Mouse (Mus musculus) cortical plate, adult 2 months (tissue): ENCODE results near the gene Clip2.

Source experiments
- CTCF ChIP-seq: fragments of 200-500 bp; IDR thresholded peaks from 2 replicates; pipeline ENCODE4 v1.5.1; 2011; ENCODE audit warnings: mild to moderate bottlenecking, control low read depth, low read length; ENCODE audit not compliant: insufficient read depth; ENCODE audit errors: extremely low read depth
- POLR2A ChIP-seq: fragments of 200-500 bp; IDR thresholded peaks from 2 replicates; pipeline ENCODE4 v1.6.1; 2011; ENCODE audit warnings: mild to moderate bottlenecking, low read length, control low read depth; ENCODE audit not compliant: insufficient read depth; ENCODE audit errors: extremely low read depth

DNA sequence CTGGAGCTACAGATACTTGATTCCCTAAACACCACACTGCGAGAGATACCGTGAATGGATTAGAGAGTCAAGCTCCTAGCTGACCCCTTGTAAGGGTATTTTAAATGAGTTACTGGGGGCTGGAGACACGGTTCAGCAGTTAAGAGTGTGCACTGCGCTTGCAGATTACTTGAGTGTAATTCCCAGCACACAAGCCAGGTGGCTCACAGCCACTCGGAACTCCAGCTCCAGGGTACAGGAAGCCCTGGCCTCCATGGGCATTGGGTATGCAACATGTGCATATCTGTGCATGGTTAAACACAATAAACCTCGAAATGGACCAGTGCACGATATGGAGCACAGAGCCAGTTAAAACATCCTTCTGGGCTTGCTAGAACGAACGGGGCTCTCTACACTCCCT lies 50.8 kb downstream of the Clip2 start:
- TF ChIP-seq POLR2A (no peak), CTCF (peak; percentile 57)
